Mouse (Mus musculus) heart, postnatal 0 days (tissue): Measurements from ENCODE around the gene Sost. TPM values are rescaled to one million over a fixed set of nuclear protein-coding genes. Genes with fewer than 3 reads are reported as not detected.
A peak's percentile ranks its signal among the peaks of the same experiment; 100 is the strongest.
"Not testable (repeated sequence)": the region's sequence is repeated elsewhere in the genome, so short reads cannot be mapped to it uniquely, and the experiment has no call there.

Experiments
- ATAC-seq: fragments of 200-750 bp; cut with Nextera tagmentation; 2 replicates; pipeline ENCODE4 v1.8.0; 2017; ENCODE audit warnings: low read depth, moderate number of reproducible peaks, moderate library complexity; ENCODE audit not compliant: insufficient read depth
- DNase-seq: peaks from one replicate; pipeline ENCODE4 v3.0.0-alpha.2; 2016; ENCODE audit warnings: low spot score
- H3K27ac ChIP-seq: fragments of 300-500 bp; sonication (generic); 2 replicates; pipeline ENCODE4 v1.5.1; 2014; ENCODE audit warnings: low read depth, mild to moderate bottlenecking
- H3K27me3 ChIP-seq: fragments of 300-500 bp; sonication (generic); 2 replicates; pipeline ENCODE4 v1.6.1; 2014; ENCODE audit warnings: low read length, mixed read lengths; ENCODE audit not compliant: control insufficient read depth, insufficient read depth
- H3K36me3 ChIP-seq: fragments of 300-500 bp; sonication (generic); replicated peaks from 2 replicates; pipeline ENCODE4 v1.6.1; 2014; ENCODE audit warnings: low read length, mixed read lengths; ENCODE audit not compliant: control insufficient read depth, insufficient read depth
- H3K4me1 ChIP-seq: fragments of 300-500 bp; sonication (generic); 2 replicates; pipeline ENCODE4 v1.6.1; 2014; ENCODE audit warnings: antibody characterized with exemption; ENCODE audit not compliant: control insufficient read depth, insufficient read depth
- H3K4me2 ChIP-seq: fragments of 300-500 bp; sonication (generic); 2 replicates; pipeline ENCODE4 v1.6.1; 2014; ENCODE audit warnings: low read depth, mild to moderate bottlenecking, low read length, moderate library complexity
- H3K4me3 ChIP-seq: fragments of 300-500 bp; sonication (generic); 2 replicates; pipeline ENCODE4 v1.5.1; 2014; ENCODE audit warnings: low read depth, low read length
- H3K9ac ChIP-seq: fragments of 300-500 bp; sonication (generic); replicated peaks from 2 replicates; pipeline ENCODE4 v1.6.1; 2014; ENCODE audit warnings: low read depth, low read length, mixed read lengths
- H3K9me3 ChIP-seq: fragments of 300-500 bp; sonication (generic); replicated peaks from 2 replicates; pipeline ENCODE4 v1.6.1; 2016; ENCODE audit warnings: low read length; ENCODE audit not compliant: control insufficient read depth
- CTCF ChIP-seq: IDR thresholded peaks from 2 replicates; pipeline ENCODE4 v1.5.1; 2016; ENCODE audit warnings: antibody characterized with exemption, control low read depth, low read depth
- EP300 ChIP-seq: IDR thresholded peaks from 2 replicates; pipeline ENCODE4 v1.6.1; 2016; ENCODE audit warnings: antibody characterized with exemption, low read depth
- WGBS: fragments of 180-500 bp; shearing (Covaris S2); extraction: QIAGEN DNeasy Blood & Tissue Kit; methylation state at CpG from one replicate; pipeline ENCODE4 v1.1.7; 2014; 5-methylcytosine and 5-hydroxymethylcytosine counted together
- polyA plus RNA-seq: library from polyadenylated mRNA; unstranded; fragments of >200 nt; fragmentation: Nextera tagmentation; extraction: Ambion mirVana; gene quantifications from 2 replicates; pipeline ENCODE4 v1.2.1, GENCODE M21; 2015
- total RNA-seq: library from RNA; depleted of rRNA; stranded (reverse); fragments of >200 nt; gene quantifications from 2 replicates; pipeline ENCODE4 v1.2.3, GENCODE M21; 2014; ENCODE audit warnings: low replicate concordance

Sost gene
- total and polyA plus RNA-seq, 2 experiments from 2014 or later: 2.7 to 6.5 TPM

DNA sequence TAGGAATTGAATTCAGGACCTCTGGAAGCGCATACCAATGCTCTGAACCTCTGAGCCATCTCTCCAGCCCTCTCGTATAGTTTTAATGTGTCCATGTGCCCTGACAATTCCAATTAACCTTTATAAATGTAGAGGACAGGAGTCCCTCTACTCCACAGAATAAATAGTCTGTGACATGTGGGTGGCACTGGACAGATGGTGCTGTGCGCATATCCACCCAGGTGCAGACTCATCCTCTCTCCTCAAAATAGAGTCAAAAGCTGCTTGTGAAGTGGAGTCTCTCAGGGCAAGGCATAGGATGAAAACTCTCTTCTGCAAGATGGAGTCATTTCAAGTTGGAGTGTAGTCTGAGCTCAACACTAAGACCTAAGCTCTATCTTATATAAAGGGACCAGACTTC, 23.4 kb upstream of the Sost start:
- ATAC-seq (no peak), DNase-seq (no peak)
- no peak overlapping the region for H3K27ac ChIP-seq
- 82% methylated on average over 3 of the region's 3 CpGs for WGBS
- H3K36me3 ChIP-seq: no peaks in the 10 kb centered on the region
- H3K4me1 ChIP-seq: no peaks in the 10 kb centered on the region
- H3K27me3 ChIP-seq: no peaks in the 10 kb centered on the region
- H3K4me2 ChIP-seq: no peak overlapping the region
- H3K9me3 ChIP-seq: no peaks in the 10 kb centered on the region
- TF ChIP-seq CTCF: no peak
- no peak for TF ChIP-seq EP300
- H3K4me3 ChIP-seq: no peak overlapping the region
- no peak overlapping the region for H3K9ac ChIP-seq

DNA sequence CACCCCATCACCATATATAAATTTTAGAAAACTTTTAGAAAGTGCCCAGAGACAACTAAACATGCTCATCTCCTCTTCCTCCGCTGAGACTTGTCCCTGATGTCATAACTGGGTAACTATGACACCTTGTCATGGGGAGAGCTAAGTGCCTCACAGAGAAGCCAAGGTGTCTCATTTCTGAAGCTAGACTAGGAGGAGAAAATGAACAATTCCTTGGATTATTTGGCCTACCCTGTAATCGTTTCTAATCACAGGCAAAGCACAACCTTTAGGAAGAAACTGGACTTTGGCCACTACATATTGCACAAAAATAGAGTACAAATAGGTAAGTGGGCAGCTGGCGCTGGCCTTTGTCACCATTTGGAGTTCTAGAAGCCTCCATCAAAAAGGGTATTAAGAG, 20.1 kb upstream of the Sost start, which contains the start of gene Dusp3:
Gene Dusp3 (minus strand): TSS at position 101 of the 400 bp plus-strand sequence.
- H3K9ac ChIP-seq: no peak within 1 kb of the TSS
- peak within 1 kb of the TSS; percentile 7; the same call in 1 of the 2 replicates for H3K4me2 ChIP-seq
- H3K9me3 ChIP-seq: no peaks in the 10 kb centered on the region
- H3K36me3 ChIP-seq: no peaks in the 10 kb centered on the region
- DNase-seq: no peak
- H3K27ac ChIP-seq: 0 out of 2 replicates have a peak within 1 kb of the TSS, but pooled peaks have one; percentile 13
- no peak for TF ChIP-seq EP300
- TF ChIP-seq CTCF: no peak
- WGBS: 74% methylated on average over 3 of the region's 3 CpGs
- no peaks in the 10 kb centered on the region for H3K27me3 ChIP-seq
- H3K4me1 ChIP-seq: peaks cover 12% of the 10 kb centered on the region; the same call in 1 of the 2 replicates
- no peak for ATAC-seq
- H3K4me3 ChIP-seq: no peak within 1 kb of the TSS

DNA sequence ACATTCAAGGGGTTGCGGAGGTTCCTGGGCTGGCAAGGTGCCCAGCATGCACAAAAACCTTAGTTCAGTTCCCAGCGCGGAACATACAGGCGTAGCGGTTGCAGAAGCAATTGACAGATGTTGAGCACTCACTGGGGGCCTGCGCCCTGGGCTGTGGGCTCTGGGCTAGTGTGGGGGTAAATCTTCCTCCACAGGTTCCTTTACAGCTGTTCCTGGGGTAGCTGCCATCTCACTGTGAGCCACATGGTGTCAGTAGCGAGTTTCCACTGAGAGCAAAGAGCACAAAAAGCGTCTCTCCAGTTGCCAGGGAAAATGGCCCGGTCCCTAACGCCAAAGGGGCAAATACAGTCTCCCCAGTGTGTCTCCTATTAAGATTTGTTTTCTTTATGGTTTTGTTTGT, 19.2 kb upstream of the Sost start:
- ATAC-seq (no peak), DNase-seq (peak; percentile 85)
- TF ChIP-seq EP300 (no peak), CTCF (peak; percentile 94)
- no peak overlapping the region for H3K27ac ChIP-seq
- no peak overlapping the region; the same call in 1 of the 2 replicates for H3K4me2 ChIP-seq
- H3K36me3 ChIP-seq: peaks cover 9% of the 10 kb centered on the region
- peaks cover 14% of the 10 kb centered on the region; the same call in 1 of the 2 replicates for H3K4me1 ChIP-seq
- no peaks in the 10 kb centered on the region for H3K27me3 ChIP-seq
- H3K9ac ChIP-seq: no peak overlapping the region
- H3K4me3 ChIP-seq: no peak overlapping the region
- H3K9me3 ChIP-seq: no peaks in the 10 kb centered on the region
- 6% methylated on average over 10 of the region's 10 CpGs for WGBS

GRCm38 (mm10) chr11:101985450-101985849, 18.6 kb upstream of the Sost start:
- Histone ChIP-seq H3K4me1 (peaks cover 14% of the 10 kb centered on the region; the same call in 1 of the 2 replicates), H3K27ac (peak overlapping the region; percentile 98; the same call in 1 of the 2 replicates), H3K9ac (0 out of 2 replicates have a peak overlapping the region, but pooled peaks have one; percentile 84), H3K36me3 (peaks cover 14% of the 10 kb centered on the region)
- H3K9me3 ChIP-seq, H3K4me2 ChIP-seq, DNase-seq, ATAC-seq, H3K27me3 ChIP-seq, H3K4me3 ChIP-seq: not testable (repeated sequence)
- WGBS: 55% methylated on average over 6 of the region's 6 CpGs

- Histone ChIP-seq H3K4me2 (peak within 1 kb of the TSS; percentile 92), H3K36me3 (peaks cover 24% of the 10 kb centered on the region), H3K27ac (peak within 1 kb of the TSS; percentile 98), H3K4me3 (peak within 1 kb of the TSS; percentile 67), H3K4me1 (peaks cover 14% of the 10 kb centered on the region; the same call in 1 of the 2 replicates), H3K27me3 (no peaks in the 10 kb centered on the region), H3K9ac (peak within 1 kb of the TSS; percentile 84), H3K9me3 (no peaks in the 10 kb centered on the region)
- TF ChIP-seq EP300: peak; percentile 99
- no peak for TF ChIP-seq CTCF
- peak; percentile 97 for DNase-seq
- peak; percentile 92 for ATAC-seq
- WGBS: under 1% methylated on average over 67 of the region's 71 CpGs
These were observed 17.5 kb upstream of the Sost start, which contains the start of gene Cfap97d1 for GRCm38 (mm10) chr11:101984054-101985025. Cfap97d1 (plus strand) TSS chr11:101984279.
